Mouse (Mus musculus) MEL (cell line): ENCODE data around the gene Hist1h1t. TPM values are rescaled to one million over a fixed set of nuclear protein-coding genes. Genes with fewer than 3 reads are reported as not detected.

Experiments
- DNase-seq: peaks from one replicate; pipeline ENCODE4 v3.0.0; 2011; ENCODE audit warnings: low read depth, low spot score
- H3K27ac ChIP-seq: 2 replicates; pipeline ENCODE4 v1.5.1; 2012; ENCODE audit warnings: low read depth, mild to moderate bottlenecking, control low read depth, low read length, moderate library complexity; ENCODE audit not compliant: control insufficient read depth
- H3K27me3 ChIP-seq, 2 experiments: fragments of 150-350 bp in 1 of 2; sonication (generic) in 1 of 2; 2 replicates each; pipeline ENCODE4 v1.6.1; 2012; ENCODE audit warnings: low read length in 2 of 2, mild to moderate bottlenecking in 2 of 2, improper control_type of control experiment in 1 of 2, moderate library complexity in 1 of 2; ENCODE audit not compliant: insufficient read depth in 2 of 2, control insufficient read depth in 1 of 2
- H3K36me3 ChIP-seq, 2 experiments: 2 replicates each; pipeline ENCODE4 v1.6.1; 2012 to 2014; ENCODE audit warnings: low read length in 2 of 2, improper control_type of control experiment in 1 of 2, inconsistent platforms in 1 of 2, mild to moderate bottlenecking in 1 of 2; ENCODE audit not compliant: insufficient read depth in 2 of 2, control insufficient read depth in 1 of 2
- H3K4me1 ChIP-seq, 2 experiments: fragments of 150-350 bp in 1 of 2; sonication (generic) in 1 of 2; 2 replicates each; pipeline ENCODE4 v1.6.1; 2012; ENCODE audit warnings: low read length in 2 of 2, improper control_type of control experiment in 1 of 2, mild to moderate bottlenecking in 1 of 2; ENCODE audit not compliant: insufficient read depth in 2 of 2, control insufficient read depth in 1 of 2
- H3K4me3 ChIP-seq, 2 experiments: fragments of 150-350 bp in 1 of 2; sonication (generic) in 1 of 2; 2 replicates each; pipeline ENCODE4 v1.5.1; 2012; ENCODE audit warnings: low read depth in 2 of 2, low read length in 2 of 2, mild to moderate bottlenecking in 2 of 2, moderate library complexity in 2 of 2, control low read depth in 1 of 2, improper control_type of control experiment in 1 of 2; ENCODE audit not compliant: control insufficient read depth in 1 of 2, insufficient read depth in 1 of 2
- H3K79me2 ChIP-seq: 2 replicates; pipeline ENCODE4 v1.6.1; 2012; ENCODE audit warnings: mild to moderate bottlenecking, low read length, moderate library complexity; ENCODE audit not compliant: control insufficient read depth, poor library complexity, insufficient read depth
- H3K9ac ChIP-seq: 2 replicates; pipeline ENCODE4 v1.6.1; 2012; ENCODE audit warnings: low read depth, mild to moderate bottlenecking, control low read depth, low read length, moderate library complexity; ENCODE audit not compliant: control insufficient read depth, poor library complexity, severe bottlenecking
- H3K9me3 ChIP-seq: fragments of 150-350 bp; sonication (generic); replicated peaks from 2 replicates; pipeline ENCODE4 v1.6.1; 2012; ENCODE audit warnings: mild to moderate bottlenecking, low read length, improper control_type of control experiment, moderate library complexity; ENCODE audit not compliant: insufficient read depth
- CHD1 ChIP-seq: IDR thresholded peaks from 2 replicates; pipeline ENCODE4 v1.6.1; 2012; ENCODE audit warnings: low read depth, mild to moderate bottlenecking, inconsistent platforms, low read length, improper control_type of control experiment
- CHD2 ChIP-seq: IDR thresholded peaks from 2 replicates; pipeline ENCODE4 v1.6.1; 2011; ENCODE audit warnings: low read length, improper control_type of control experiment
- ELF1 ChIP-seq: IDR thresholded peaks from 2 replicates; pipeline ENCODE4 v1.6.1; 2014; ENCODE audit warnings: low read depth, mild to moderate bottlenecking, inconsistent platforms, low read length, improper control_type of control experiment, moderate library complexity
- EP300 ChIP-seq, 2 experiments: IDR thresholded peaks; 2 replicates each; pipeline ENCODE4 v1.6.1; 2011; ENCODE audit warnings: improper control_type of control experiment in 2 of 2, low read length in 2 of 2, low read depth in 1 of 2, mild to moderate bottlenecking in 1 of 2
- ETS1 ChIP-seq: IDR thresholded peaks from 2 replicates; pipeline ENCODE4 v1.6.1; 2012; ENCODE audit warnings: low read depth, mild to moderate bottlenecking, inconsistent platforms, low read length, improper control_type of control experiment, moderate library complexity
- GATA1 ChIP-seq: IDR thresholded peaks from 2 replicates; pipeline ENCODE4 v1.6.1; 2011; ENCODE audit warnings: low read depth, low read length, improper control_type of control experiment
- HCFC1 ChIP-seq: IDR thresholded peaks from 2 replicates; pipeline ENCODE4 v1.6.1; 2012; ENCODE audit warnings: low read depth, mild to moderate bottlenecking, inconsistent platforms, low read length, improper control_type of control experiment, moderate library complexity
- KAT2A ChIP-seq: conservative IDR thresholded peaks from 2 replicates; pipeline ENCODE4 v1.6.1; 2012; ENCODE audit warnings: low read depth, low read length, improper control_type of control experiment, inconsistent platforms
- MAZ ChIP-seq: IDR thresholded peaks from 2 replicates; pipeline ENCODE4 v1.6.1; 2012; ENCODE audit warnings: low read depth, mild to moderate bottlenecking, inconsistent platforms, low read length, improper control_type of control experiment
- MXI1 ChIP-seq: IDR thresholded peaks from 2 replicates; pipeline ENCODE4 v1.6.1; 2011; ENCODE audit warnings: mild to moderate bottlenecking, low read depth, low read length, improper control_type of control experiment
- NELFE ChIP-seq: IDR thresholded peaks from 2 replicates; pipeline ENCODE4 v1.6.1; 2011; ENCODE audit warnings: low read depth, low read length, improper control_type of control experiment
- POLR2A ChIP-seq, 2 experiments: IDR thresholded peaks; 2 replicates each; pipeline ENCODE4 v1.6.1; 2011 to 2012; ENCODE audit warnings: low read length in 2 of 2, mild to moderate bottlenecking in 2 of 2, control low read depth in 1 of 2, improper control_type of control experiment in 1 of 2, low read depth in 1 of 2, moderate library complexity in 1 of 2; ENCODE audit not compliant: control insufficient read depth in 1 of 2, insufficient read depth in 1 of 2, poor library complexity in 1 of 2
- POLR2AphosphoS2 ChIP-seq: IDR thresholded peaks from 2 replicates; pipeline ENCODE4 v1.6.1; 2011; ENCODE audit warnings: low read length, improper control_type of control experiment
- POLR2AphosphoS5 ChIP-seq: IDR thresholded peaks from 2 replicates; pipeline ENCODE4 v1.6.1; 2012; ENCODE audit warnings: low read depth, borderline replicate concordance, mild to moderate bottlenecking, inconsistent platforms, low read length, moderate library complexity, mixed read lengths
- RAD21 ChIP-seq: IDR thresholded peaks from 2 replicates; pipeline ENCODE4 v1.6.1; 2011; ENCODE audit warnings: mild to moderate bottlenecking, low read depth, low read length, improper control_type of control experiment
- RCOR1 ChIP-seq: IDR thresholded peaks from 2 replicates; pipeline ENCODE4 v1.6.1; 2012; ENCODE audit warnings: low read depth, mild to moderate bottlenecking, inconsistent platforms, low read length, improper control_type of control experiment
- SMC3 ChIP-seq: IDR thresholded peaks from 2 replicates; pipeline ENCODE4 v1.6.1; 2011; ENCODE audit warnings: low read depth, low read length, improper control_type of control experiment
- TBP ChIP-seq: IDR thresholded peaks from 2 replicates; pipeline ENCODE4 v1.8.0; 2011; ENCODE audit warnings: low read depth, low read length, improper control_type of control experiment
- UBTF ChIP-seq: IDR thresholded peaks from 2 replicates; pipeline ENCODE4 v1.6.1; 2012; ENCODE audit warnings: low read depth, mild to moderate bottlenecking, inconsistent platforms, low read length, improper control_type of control experiment, moderate library complexity, borderline replicate concordance; ENCODE audit not compliant: insufficient read depth
- ZKSCAN1 ChIP-seq: IDR thresholded peaks from 2 replicates; pipeline ENCODE4 v1.6.1; 2012; ENCODE audit warnings: low read depth, mild to moderate bottlenecking, inconsistent platforms, low read length, improper control_type of control experiment, moderate library complexity
- ZNF384 ChIP-seq: IDR thresholded peaks from 2 replicates; pipeline ENCODE4 v1.6.1; 2012; ENCODE audit warnings: low read depth, mild to moderate bottlenecking, inconsistent platforms, low read length, improper control_type of control experiment
- polyA plus RNA-seq, 2 experiments: library from polyadenylated mRNA; stranded (reverse) in 1 of 2; unstranded in 1 of 2; fragments of >175 nt in 1 of 2; fragments of >200 nt in 1 of 2; gene quantifications; 2 replicates each; pipeline versions ENCODE4 v1.2.1 to v1.2.4; 2012; ENCODE audit warnings: low replicate concordance in 2 of 2, low read depth in 1 of 2; ENCODE audit not compliant: insufficient read length in 2 of 2, insufficient read depth in 1 of 2, missing spikeins in 1 of 2
- total RNA-seq: library from RNA; depleted of rRNA; stranded (reverse); fragments of 300-350 nt; gene quantifications from 2 replicates; pipeline ENCODE4 v1.2.3, GENCODE M21; 2012; rRNA removed

Gene Hist1h1t
- total and polyA plus RNA-seq, 3 experiments: 2.7 TPM; not detected in 2

DNA sequence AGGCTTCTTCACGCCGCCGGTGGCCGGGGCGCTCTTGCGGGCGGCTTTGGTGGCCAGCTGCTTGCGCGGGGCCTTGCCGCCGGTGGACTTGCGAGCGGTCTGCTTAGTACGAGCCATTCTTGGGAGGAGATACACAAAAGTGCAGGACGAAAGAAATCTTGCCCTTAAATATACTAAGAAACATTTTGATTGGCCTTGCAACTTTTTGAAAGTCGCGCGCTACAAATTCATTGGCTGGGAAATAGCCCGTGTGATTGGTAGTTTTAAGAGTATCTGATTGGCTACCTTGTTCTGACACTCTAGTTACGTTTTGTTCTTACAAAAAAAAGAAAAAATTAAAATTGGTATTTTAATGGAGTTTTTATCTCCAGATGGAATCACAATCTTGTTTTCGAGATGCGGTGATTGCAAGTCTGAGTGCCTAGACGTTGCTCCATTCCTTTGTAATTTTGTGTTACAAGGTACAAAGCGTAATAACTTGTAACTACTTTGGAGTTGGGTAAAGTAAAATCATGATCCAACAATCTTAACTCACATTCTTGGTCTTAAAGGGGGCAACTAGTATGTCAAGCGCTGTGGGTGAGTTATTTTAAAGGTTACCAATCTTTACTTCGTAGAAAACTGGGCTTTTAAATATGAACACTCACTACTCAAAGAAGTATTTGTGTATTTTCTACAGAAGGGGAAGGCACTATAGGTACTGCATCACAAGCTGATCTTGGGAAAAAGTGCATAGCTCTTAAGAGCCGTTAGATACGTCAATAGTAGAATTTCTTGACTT lies 50.0 kb downstream of the Hist1h1t start, which contains the start of gene Hist1h3c:
Gene Hist1h3c, minus strand, starts transcription at position 222 of the 781 bp plus-strand sequence.
- H3K4me3 ChIP-seq: peak within 1 kb of the TSS; percentile 23 to 60
- H3K27me3 ChIP-seq: no peaks in the 10 kb centered on the region
- TF ChIP-seq TBP (peak; percentile 99), NELFE (no peak), MAZ (no peak), POLR2AphosphoS5 (peak; percentile 91; the same call in 1 of the 2 replicates), HCFC1 (no peak), MXI1 (no peak), RAD21 (no peak), ZNF384 (no peak), UBTF (peak; percentile 75; the same call in 1 of the 2 replicates), ELF1 (no peak), RCOR1 (no peak), POLR2A (IDR thresholded peaks at IDR 0.05; ENCODE audit: control insufficient read depth in 1 of 2, insufficient read depth in 1 of 2, low read depth in 1 of 2, low read length in 2 of 2, poor library complexity in 1 of 2) (peak; percentile 95 to 98; a peak in 3 of 4 replicates), GATA1 (no peak), SMC3 (no peak), CHD1 (no peak), KAT2A (no peak), EP300 (IDR thresholded peaks at IDR 0.05; ENCODE audit: low read depth in 1 of 2, low read length in 2 of 2) (no peak), POLR2AphosphoS2 (no peak), CHD2 (no peak), ETS1 (no peak), ZKSCAN1 (no peak)
- peaks cover 0 to 19% of the 10 kb centered on the region in 2 experiments; a peak in 2 of 4 replicates for H3K4me1 ChIP-seq
- no peaks in the 10 kb centered on the region for H3K9me3 ChIP-seq
- peak within 1 kb of the TSS; percentile 98 for H3K27ac ChIP-seq
- DNase-seq: peak; percentile 97
- peak within 1 kb of the TSS; percentile 96 for H3K9ac ChIP-seq
- H3K79me2 ChIP-seq: peaks cover 1% of the 10 kb centered on the region; the same call in 1 of the 2 replicates
- peaks cover 0 to 46% of the 10 kb centered on the region in 2 experiments; a peak in 2 of 4 replicates for H3K36me3 ChIP-seq

Other genes with a start within 250 kb of the Hist1h1t start
Only the 30 nearest of the 38 such genes appear.
- gene Hist1h3g, start 160.4 kb upstream of the Hist1h1t start, total RNA-seq: 441 and 728 TPM in 2 replicates
- gene Hist1h3g, start 160.4 kb upstream of the Hist1h1t start, polyA plus RNA-seq: 1 to 10 TPM in 1 of 2 experiments, not detected in 1; 5.2 TPM
- gene Hist1h2bh, start 152.4 kb upstream of the Hist1h1t start, total RNA-seq: 275 and 350 TPM in 2 replicates
- gene Hist1h2bh, start 152.4 kb upstream of the Hist1h1t start, polyA plus RNA-seq: under 1 TPM in 1 of 2 experiments, not detected in 1; 0.70 TPM
- 541 and 709 TPM in 2 replicates for gene Hist1h3f, start 151.8 kb upstream of the Hist1h1t start, total RNA-seq
- 1 to 10 TPM in 1 of 2 experiments, not detected in 1; 1.2 TPM for gene Hist1h3f, start 151.8 kb upstream of the Hist1h1t start, polyA plus RNA-seq
- 3,786 and 4,217 TPM in 2 replicates for gene Hist1h4f, start 144.2 kb upstream of the Hist1h1t start, total RNA-seq
- gene Hist1h4f, start 144.2 kb upstream of the Hist1h1t start, polyA plus RNA-seq: 10 to 100 TPM in 1 of 2 experiments, not detected in 1; 14.4 TPM
- 115 and 134 TPM in 2 replicates for gene Hist1h1d, start 142.6 kb upstream of the Hist1h1t start, total RNA-seq
- under 1 TPM in 1 of 2 experiments, not detected in 1; 0.24 TPM for gene Hist1h1d, start 142.6 kb upstream of the Hist1h1t start, polyA plus RNA-seq
- gene Hist1h3e, start 133.4 kb upstream of the Hist1h1t start, total RNA-seq: 1,049 and 1,400 TPM in 2 replicates
- gene Hist1h3e, start 133.4 kb upstream of the Hist1h1t start, polyA plus RNA-seq: 1 to 10 TPM in 1 of 2 experiments, not detected in 1; 4.5 TPM
- gene Hist1h2ae, start 124.6 kb upstream of the Hist1h1t start, total RNA-seq: 560 and 662 TPM in 2 replicates
- gene Hist1h2ae, start 124.6 kb upstream of the Hist1h1t start, polyA plus RNA-seq: 1 to 10 TPM in 1 of 2 experiments, not detected in 1; 3.3 TPM
- gene Hist1h2bg, start 124.4 kb upstream of the Hist1h1t start, total RNA-seq: 2,580 and 3,348 TPM in 2 replicates
- gene Hist1h2bg, start 124.4 kb upstream of the Hist1h1t start, polyA plus RNA-seq: 10 to 100 TPM in 1 of 2 experiments, not detected in 1; 14.7 TPM
- gene Hist1h2bf, start 121.6 kb upstream of the Hist1h1t start, total RNA-seq: 1,093 and 1,255 TPM in 2 replicates
- 1 to 10 TPM in 1 of 2 experiments, not detected in 1; 2.2 TPM for gene Hist1h2bf, start 121.6 kb upstream of the Hist1h1t start, polyA plus RNA-seq
- 924 and 1,082 TPM in 2 replicates for gene Hist1h2ad, start 121.4 kb upstream of the Hist1h1t start, total RNA-seq
- gene Hist1h2ad, start 121.4 kb upstream of the Hist1h1t start, polyA plus RNA-seq: under 1 TPM in 1 of 2 experiments, not detected in 1; 0.14 TPM
- 150 and 212 TPM in 2 replicates for gene Hist1h3d, start 120.1 kb upstream of the Hist1h1t start, total RNA-seq
- 1 to 10 TPM in 1 of 2 experiments, not detected in 1; 1.4 TPM for gene Hist1h3d, start 120.1 kb upstream of the Hist1h1t start, polyA plus RNA-seq
- 1,889 and 1,922 TPM in 2 replicates for gene Hist1h4d, start 114.2 kb upstream of the Hist1h1t start, total RNA-seq
- gene Hist1h4d, start 114.2 kb upstream of the Hist1h1t start, polyA plus RNA-seq: 10 to 100 TPM in 1 of 2 experiments, not detected in 1; 11.7 TPM
- 237 and 340 TPM in 2 replicates for gene Hist1h2be, start 74.7 kb upstream of the Hist1h1t start, total RNA-seq
- under 1 TPM in 1 of 2 experiments, not detected in 1; 0.49 TPM for gene Hist1h2be, start 74.7 kb upstream of the Hist1h1t start, polyA plus RNA-seq
- 268 and 340 TPM in 2 replicates for gene Hist1h1e, start 73.3 kb upstream of the Hist1h1t start, total RNA-seq
- gene Hist1h1e, start 73.3 kb upstream of the Hist1h1t start, polyA plus RNA-seq: 1 to 10 TPM in 1 of 2 experiments, not detected in 1; 1.6 TPM
- gene Hist1h2ac, start 11.9 kb upstream of the Hist1h1t start, total RNA-seq: 123 and 153 TPM in 2 replicates
- gene Hist1h2ac, start 11.9 kb upstream of the Hist1h1t start, polyA plus RNA-seq: under 1 TPM in 1 of 2 experiments, not detected in 1; 0.15 TPM
- gene Hist1h2bc, start 11.6 kb upstream of the Hist1h1t start, total RNA-seq: 694 and 982 TPM in 2 replicates
- 1 to 10 TPM in 1 of 2 experiments, not detected in 1; 3.1 TPM for gene Hist1h2bc, start 11.6 kb upstream of the Hist1h1t start, polyA plus RNA-seq
- 1,967 and 2,008 TPM in 2 replicates for gene Hist1h4c, start 2.6 kb downstream of the Hist1h1t start, total RNA-seq
- 1 to 10 TPM in 1 of 2 experiments, not detected in 1; 4.1 TPM for gene Hist1h4c, start 2.6 kb downstream of the Hist1h1t start, polyA plus RNA-seq
- not detected in 2 replicates for gene Hfe, start 15.0 kb downstream of the Hist1h1t start, total RNA-seq
- not detected for gene Hfe, start 15.0 kb downstream of the Hist1h1t start, polyA plus RNA-seq
- 348 and 479 TPM in 2 replicates for gene Hist1h1c, start 43.0 kb downstream of the Hist1h1t start, total RNA-seq
- 1 to 10 TPM in 1 of 2 experiments, not detected in 1; 3.8 TPM for gene Hist1h1c, start 43.0 kb downstream of the Hist1h1t start, polyA plus RNA-seq
- gene Hist1h3c, start 49.8 kb downstream of the Hist1h1t start, total RNA-seq: 1,651 and 2,239 TPM in 2 replicates
- gene Hist1h3c, start 49.8 kb downstream of the Hist1h1t start, polyA plus RNA-seq: 1 to 10 TPM in 1 of 2 experiments, not detected in 1; 1.7 TPM
- 2,278 and 3,150 TPM in 2 replicates for gene Hist1h2bb, start 50.9 kb downstream of the Hist1h1t start, total RNA-seq
- 1 to 10 TPM in 1 of 2 experiments, not detected in 1; 3.2 TPM for gene Hist1h2bb, start 50.9 kb downstream of the Hist1h1t start, polyA plus RNA-seq
- gene Hist1h2ab, start 55.3 kb downstream of the Hist1h1t start, total RNA-seq: 2,219 and 2,780 TPM in 2 replicates
- gene Hist1h2ab, start 55.3 kb downstream of the Hist1h1t start, polyA plus RNA-seq: 1 to 10 TPM in 1 of 2 experiments, not detected in 1; 8.0 TPM
- gene Hist1h3b, start 56.5 kb downstream of the Hist1h1t start, total RNA-seq: 1,725 and 2,102 TPM in 2 replicates
- 1 to 10 TPM in 1 of 2 experiments, not detected in 1; 6.6 TPM for gene Hist1h3b, start 56.5 kb downstream of the Hist1h1t start, polyA plus RNA-seq
- gene Hist1h4b, start 61.2 kb downstream of the Hist1h1t start, total RNA-seq: 3,071 and 3,339 TPM in 2 replicates
- 10 to 100 TPM in 1 of 2 experiments, not detected in 1; 19.0 TPM for gene Hist1h4b, start 61.2 kb downstream of the Hist1h1t start, polyA plus RNA-seq
- 2,939 and 3,025 TPM in 2 replicates for gene Hist1h4a, start 65.4 kb downstream of the Hist1h1t start, total RNA-seq
- 1 to 10 TPM in 1 of 2 experiments, not detected in 1; 9.8 TPM for gene Hist1h4a, start 65.4 kb downstream of the Hist1h1t start, polyA plus RNA-seq
- gene Hist1h3a, start 66.6 kb downstream of the Hist1h1t start, total RNA-seq: 1,097 and 1,298 TPM in 2 replicates
- 1 to 10 TPM in 1 of 2 experiments, not detected in 1; 6.5 TPM for gene Hist1h3a, start 66.6 kb downstream of the Hist1h1t start, polyA plus RNA-seq
- gene Hist1h1a, start 67.9 kb downstream of the Hist1h1t start, total RNA-seq: 2,211 and 2,669 TPM in 2 replicates
- 1 to 10 TPM in 1 of 2 experiments, not detected in 1; 4.1 TPM for gene Hist1h1a, start 67.9 kb downstream of the Hist1h1t start, polyA plus RNA-seq
- gene Trim38, start 74.1 kb downstream of the Hist1h1t start, total RNA-seq: not detected in 2 replicates
- not detected for gene Trim38, start 74.1 kb downstream of the Hist1h1t start, polyA plus RNA-seq
- gene Slc17a2, start 111.2 kb downstream of the Hist1h1t start, total RNA-seq: not detected in 2 replicates
- not detected for gene Slc17a2, start 111.2 kb downstream of the Hist1h1t start, polyA plus RNA-seq
- gene Slc17a3, start 143.6 kb downstream of the Hist1h1t start, total RNA-seq: not detected in 2 replicates
- gene Slc17a3, start 143.6 kb downstream of the Hist1h1t start, polyA plus RNA-seq: not detected